Mouse (Mus musculus): ENCODE data around the gene Slc25a48.

DNA sequence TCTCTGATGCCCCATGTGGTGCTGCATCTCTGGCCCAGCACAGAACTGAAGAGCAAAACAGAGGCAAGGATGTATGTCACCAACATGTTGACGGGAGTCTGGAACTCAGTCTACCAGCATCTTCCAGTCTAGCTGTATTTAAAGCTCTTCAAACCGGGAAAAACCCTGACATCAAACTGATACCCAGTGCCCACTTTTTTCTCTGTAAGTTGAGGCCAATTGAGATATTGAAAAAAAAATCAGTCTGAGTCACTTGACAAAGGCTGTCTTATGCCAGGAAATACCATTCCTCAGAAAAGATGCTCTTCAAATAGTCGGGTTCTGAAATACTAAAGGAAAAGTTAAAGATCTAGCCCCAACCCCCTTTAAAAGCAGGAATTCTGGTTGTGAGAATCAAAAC lies 44.0 kb downstream of the Slc25a48 start, which contains the start of gene Il9:
- no peak for TF ChIP-seq CTCF (IDR thresholded peaks at IDR 0.05; ENCODE audit: low read depth, low read length)
- no peak for TF ChIP-seq TAL1 (conservative IDR thresholded peaks at IDR 0.05; ENCODE audit: low read depth, low read length)
- no peak for TF ChIP-seq POLR2AphosphoS5 (IDR thresholded peaks at IDR 0.05; ENCODE audit: insufficient replicate concordance, low read depth, low read length)
